Mouse (Mus musculus) Muller cell, postnatal 12 days (primary cell): ENCODE measurements around the gene B4galt2.
A peak's percentile ranks its signal among the peaks of the same experiment; 100 is the strongest.

Experiments used
- DNase-seq: peaks from one replicate; pipeline ENCODE4 v3.0.0-alpha.2; 2015; ENCODE audit errors: inconsistent ontology term

B4galt2 gene

GRCm38 (mm10) chr4:117835531-117836111 lies 47.7 kb downstream of the B4galt2 start:
- peak; percentile 70 for DNase-seq

- peak; percentile 85 for DNase-seq
Observed at GRCm38 (mm10) chr4:117834845-117835530, 48.3 kb downstream of the B4galt2 start.

- DNase-seq = no peak
Observed at GRCm38 (mm10) chr4:117834457-117834844, 48.8 kb downstream of the B4galt2 start, which contains the start of gene Slc6a9. TSS of gene Slc6a9 (plus strand) at chr4:117834506.

GRCm38 (mm10) chr4:117831920-117832691 lies 51.2 kb downstream of the B4galt2 start:
- no peak for DNase-seq

GRCm38 (mm10) chr4:117831499-117831898 lies 51.8 kb downstream of the B4galt2 start:
- DNase-seq = no peak

- DNase-seq = no peak
Observed at GRCm38 (mm10) chr4:117830801-117831200, 52.5 kb downstream of the B4galt2 start.

- DNase-seq = no peak
Observed at GRCm38 (mm10) chr4:117830124-117830551, 53.1 kb downstream of the B4galt2 start.

- peak; percentile 64 for DNase-seq
Observed at GRCm38 (mm10) chr4:117829260-117830123, 53.8 kb downstream of the B4galt2 start.

GRCm38 (mm10) chr4:117828572-117829145 lies 54.6 kb downstream of the B4galt2 start:
- DNase-seq = no peak
